Mouse (Mus musculus) cerebellum, adult (tissue): ENCODE data around the gene Clec2g.
"Not testable (repeated sequence)": the region's sequence is repeated elsewhere in the genome, so short reads cannot be mapped to it uniquely, and the experiment has no call there.

Experiments
- ATAC-seq: cut with Nextera tagmentation; 2 replicates; pipeline ENCODE4 v1.9.2; 2017; ENCODE audit warnings: mild to moderate bottlenecking, moderate library complexity, mixed read lengths; ENCODE audit not compliant: insufficient number of reproducible peaks, low FRiP score, low TSS enrichment

Clec2g gene

GRCm38 (mm10) chr6:128934081-128934480 is at the start of gene Clec2g:
Gene Clec2g (plus strand): TSS chr6:128934381.
- not testable (repeated sequence) for ATAC-seq

- not testable (repeated sequence) for ATAC-seq
Measured at GRCm38 (mm10) chr6:128887091-128887790, 46.9 kb upstream of the Clec2g start, which contains the start of gene Clec2i. Gene Clec2i (plus strand): TSS chr6:128887588.

GRCm38 (mm10) chr6:128888834-128889233 is 45.3 kb upstream of the Clec2g start:
- ATAC-seq: no peak

GRCm38 (mm10) chr6:128890948-128891355 is 43.2 kb upstream of the Clec2g start, which contains the start of gene BC035044:
Gene BC035044 (minus strand): TSS chr6:128891126.
- ATAC-seq: no peak

DNA sequence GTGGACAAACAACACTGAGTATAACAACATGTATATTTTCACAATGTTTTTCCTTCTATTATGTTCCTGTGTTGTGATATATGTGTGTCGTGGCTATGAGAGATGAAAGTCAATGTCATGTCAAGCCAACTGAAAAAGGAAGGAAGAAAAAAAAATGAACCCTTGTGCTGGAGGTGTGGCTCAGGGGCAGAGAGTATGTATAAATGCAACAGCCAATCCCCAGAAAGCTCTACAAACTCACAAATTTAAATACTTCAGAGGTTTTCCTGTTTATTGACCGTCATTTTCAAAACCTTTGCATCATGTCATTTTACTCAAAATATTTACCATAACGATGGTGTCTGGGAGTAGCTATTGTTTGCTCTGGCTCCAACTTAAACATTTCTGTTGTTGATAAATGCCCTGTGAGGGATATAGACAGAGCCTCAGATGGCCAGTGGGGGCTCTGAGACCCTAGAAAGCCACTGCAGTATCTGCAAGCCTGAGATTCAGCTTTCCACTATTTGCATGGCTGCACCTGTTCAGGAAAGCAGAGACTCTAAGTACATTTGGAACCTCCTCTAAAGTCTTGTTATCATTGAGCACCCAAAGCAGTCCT is 38.7 kb upstream of the Clec2g start:
- no peak for ATAC-seq

- no peak for ATAC-seq
Measured at GRCm38 (mm10) chr6:128900044-128900443, 34.1 kb upstream of the Clec2g start.

DNA sequence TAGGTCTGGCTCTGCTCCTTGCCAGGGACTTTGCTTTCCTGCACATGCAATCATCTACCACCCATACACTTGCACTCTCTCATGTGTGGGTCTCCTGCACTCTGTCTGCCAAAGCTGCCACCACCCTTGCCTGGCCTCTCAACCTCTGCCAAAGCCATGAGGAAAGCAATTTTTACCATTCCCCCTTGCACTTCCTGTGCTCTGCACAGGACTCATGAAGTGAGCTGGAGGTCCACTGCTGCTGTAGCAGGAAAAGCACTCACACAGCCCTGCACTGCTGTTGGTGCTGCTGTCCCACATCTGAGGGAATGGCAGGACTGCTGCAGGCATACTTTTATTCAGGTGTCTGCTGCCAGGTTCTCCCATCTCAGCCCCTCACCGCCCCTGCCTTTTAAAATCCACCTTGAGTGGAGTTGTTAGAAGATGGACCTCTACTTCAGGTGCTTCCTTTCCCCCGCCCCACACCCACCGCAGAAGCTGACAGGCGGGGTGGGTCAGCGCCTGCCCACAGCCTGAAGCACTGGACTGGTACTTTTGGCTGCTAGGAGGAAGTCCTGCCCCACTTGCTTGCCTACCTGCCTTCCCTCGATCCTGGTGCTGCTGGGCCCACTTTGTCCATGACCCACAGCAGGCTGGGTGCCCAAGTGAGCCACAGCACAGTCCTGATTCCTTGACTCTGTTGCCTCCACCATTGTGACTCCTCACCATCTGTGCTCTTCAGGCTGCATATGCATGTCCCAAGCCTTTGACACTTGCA is 33.2 kb upstream of the Clec2g start:
- ATAC-seq: not testable (repeated sequence)

GRCm38 (mm10) chr6:128913598-128914254 is 20.5 kb upstream of the Clec2g start:
- ATAC-seq: no peak

- no peak for ATAC-seq
Measured at GRCm38 (mm10) chr6:128917322-128917721, 16.9 kb upstream of the Clec2g start.

DNA sequence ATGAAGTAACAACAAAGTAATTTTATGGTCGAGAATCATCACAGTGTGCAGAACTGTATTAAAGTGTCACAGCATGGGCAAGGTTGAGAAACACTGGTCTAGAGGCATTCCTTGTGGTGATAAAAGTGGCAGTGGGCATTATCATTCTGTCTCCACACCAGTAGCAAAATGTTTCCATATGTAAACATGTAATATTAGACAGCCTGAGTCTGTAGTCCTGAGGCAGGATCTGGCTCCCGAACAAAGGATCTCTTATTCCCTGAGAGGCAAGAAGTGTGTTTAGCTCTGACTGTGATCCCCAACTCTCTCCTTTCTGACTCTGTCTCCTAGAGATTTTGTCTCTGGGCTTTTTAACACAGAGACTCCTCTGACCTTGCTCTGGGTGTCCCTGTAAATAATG is 1.1 kb upstream of the Clec2g start:
- no peak for ATAC-seq

- not testable (repeated sequence) for ATAC-seq
Measured at GRCm38 (mm10) chr6:128935889-128936665, 1.9 kb downstream of the Clec2g start.

GRCm38 (mm10) chr6:128941646-128942421 is 7.7 kb downstream of the Clec2g start:
- no peak; the same call in 1 of the 2 replicates for ATAC-seq

DNA sequence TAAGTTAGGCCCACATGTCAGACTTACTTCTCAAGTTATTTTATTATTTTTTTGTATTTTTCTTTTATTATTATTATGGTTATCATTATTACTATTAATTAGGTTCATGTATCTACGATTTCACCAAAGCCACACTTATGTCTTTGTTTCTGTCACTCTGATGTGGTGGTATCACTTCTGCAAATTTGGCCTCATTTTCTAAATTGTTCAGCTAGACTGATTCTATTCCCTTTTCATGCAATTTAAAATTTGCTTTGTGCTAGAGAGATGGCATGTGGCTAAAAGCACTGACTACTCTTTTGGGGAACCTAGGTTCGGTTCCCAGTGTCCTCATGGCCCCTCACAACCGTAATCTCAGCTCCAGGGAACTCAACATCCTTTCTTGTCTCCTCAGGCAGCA is 11.4 kb downstream of the Clec2g start:
- no peak for ATAC-seq

GRCm38 (mm10) chr6:128961110-128961509 is 26.9 kb downstream of the Clec2g start:
- no peak for ATAC-seq

DNA sequence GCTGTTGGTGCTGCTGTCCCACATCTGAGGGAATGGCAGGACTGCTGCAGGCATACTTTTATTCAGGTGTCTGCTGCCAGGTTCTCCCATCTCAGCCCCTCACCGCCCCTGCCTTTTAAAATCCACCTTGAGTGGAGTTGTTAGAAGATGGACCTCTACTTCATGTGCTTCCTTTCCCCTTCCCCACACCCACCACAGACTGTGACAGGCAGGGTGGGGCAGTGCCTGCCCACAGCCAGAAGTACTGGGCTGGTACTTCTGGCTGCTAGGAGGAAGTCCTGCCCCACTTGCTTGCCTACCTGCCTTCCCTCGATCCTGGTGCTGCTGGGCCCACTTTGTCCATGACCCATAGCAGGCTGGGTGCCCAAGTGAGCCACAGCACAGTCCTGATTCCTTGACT is 27.9 kb downstream of the Clec2g start:
- not testable (repeated sequence) for ATAC-seq

DNA sequence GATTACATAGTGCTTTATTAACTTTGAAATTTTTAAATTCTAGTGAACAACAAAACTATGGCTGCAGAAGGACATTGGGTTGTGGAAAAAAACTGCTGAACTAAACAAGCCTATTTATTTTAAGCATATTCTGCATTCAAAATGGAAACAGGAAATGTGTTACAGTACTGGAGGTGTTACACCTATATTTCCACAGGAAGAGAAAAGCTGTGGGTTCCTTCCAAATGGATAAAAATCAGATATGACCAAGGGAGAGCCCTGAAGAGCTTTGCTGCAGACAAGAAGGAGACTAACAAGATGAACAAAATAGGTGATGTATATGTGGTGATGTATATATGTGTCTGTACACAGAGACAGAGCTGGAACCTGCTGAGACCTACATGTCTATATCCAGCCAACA is 30.3 kb downstream of the Clec2g start:
- ATAC-seq: no peak

DNA sequence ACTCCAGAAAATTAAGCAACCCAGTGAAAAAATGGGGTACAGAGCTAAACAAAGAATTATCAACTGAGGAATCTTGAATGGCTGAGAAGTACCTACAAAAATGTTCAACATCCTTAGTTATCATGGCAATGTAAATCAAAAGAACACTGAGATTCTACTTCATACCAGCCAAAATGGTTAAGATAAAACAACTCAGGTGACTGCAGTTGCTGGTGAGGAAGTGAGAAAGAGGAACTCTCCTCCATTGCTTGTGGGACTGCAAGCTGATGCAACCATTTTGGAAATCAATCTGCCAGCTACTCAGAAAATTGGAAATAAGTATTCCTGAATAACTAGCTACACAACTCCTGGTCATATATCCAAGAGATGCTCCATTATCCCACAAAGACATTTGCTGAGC is 34.3 kb downstream of the Clec2g start:
- ATAC-seq: no peak

GRCm38 (mm10) chr6:128969741-128970140 is 35.6 kb downstream of the Clec2g start:
- no peak for ATAC-seq
